Mouse (Mus musculus) thymus, postnatal 36 days (tissue): ENCODE measurements around the gene Trmt2a.
A peak's percentile ranks its signal among the peaks of the same experiment; 100 is the strongest.

Experiments used
- DNase-seq, 2 experiments: peaks; one replicate each; pipeline ENCODE4 v3.0.0; 2022; ENCODE audit warnings: mixed read lengths in 2 of 2

Gene Trmt2a

GRCm38 (mm10) chr16:18231451-18231850 lies 17.0 kb upstream of the Trmt2a start:
- DNase-seq: no peak

GRCm38 (mm10) chr16:18233451-18233850 lies 15.0 kb upstream of the Trmt2a start:
- peak; percentile 43 to 65 for DNase-seq

- no peak for DNase-seq
Observed at GRCm38 (mm10) chr16:18233919-18234670, 14.4 kb upstream of the Trmt2a start.

- DNase-seq: peak; percentile 68 to 76
Observed at GRCm38 (mm10) chr16:18234671-18235388, 13.6 kb upstream of the Trmt2a start, which contains the start of gene Zdhhc8. Gene Zdhhc8, minus strand, starts transcription at chr16:18235136.

DNA sequence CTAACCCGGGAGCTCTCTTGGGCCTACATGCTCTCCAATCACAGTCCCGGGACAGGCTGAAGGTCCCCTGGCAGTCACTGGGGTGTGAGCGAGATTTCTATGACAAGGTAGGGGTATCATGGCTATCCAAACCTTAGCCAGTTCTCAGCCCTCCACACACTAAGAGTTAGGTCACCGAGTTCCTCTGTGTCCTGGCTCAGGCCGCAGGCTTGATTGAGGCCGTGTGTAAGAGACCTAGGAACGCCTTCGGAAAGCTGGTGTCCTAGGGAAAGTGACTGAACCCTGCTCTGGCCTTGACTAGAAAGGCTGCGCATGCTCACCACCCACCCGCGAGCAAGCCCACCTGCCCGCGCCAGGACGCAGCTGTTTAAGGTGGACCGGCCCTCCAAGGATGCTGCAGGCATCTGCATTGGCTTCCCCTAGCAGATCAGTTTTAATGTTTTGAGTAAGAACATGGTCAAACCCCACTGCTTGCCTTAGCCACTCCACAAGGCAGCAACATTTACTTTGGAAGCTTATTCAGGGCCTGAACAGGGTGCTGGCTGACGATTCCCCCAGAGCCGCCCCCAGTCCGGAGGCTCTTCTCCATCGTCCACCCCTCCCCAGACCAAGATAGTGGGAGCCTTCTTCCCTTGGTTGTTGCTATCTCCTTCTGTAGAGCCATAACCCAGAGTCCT lies 13.0 kb upstream of the Trmt2a start:
- peak; percentile 59 to 73 for DNase-seq

DNA sequence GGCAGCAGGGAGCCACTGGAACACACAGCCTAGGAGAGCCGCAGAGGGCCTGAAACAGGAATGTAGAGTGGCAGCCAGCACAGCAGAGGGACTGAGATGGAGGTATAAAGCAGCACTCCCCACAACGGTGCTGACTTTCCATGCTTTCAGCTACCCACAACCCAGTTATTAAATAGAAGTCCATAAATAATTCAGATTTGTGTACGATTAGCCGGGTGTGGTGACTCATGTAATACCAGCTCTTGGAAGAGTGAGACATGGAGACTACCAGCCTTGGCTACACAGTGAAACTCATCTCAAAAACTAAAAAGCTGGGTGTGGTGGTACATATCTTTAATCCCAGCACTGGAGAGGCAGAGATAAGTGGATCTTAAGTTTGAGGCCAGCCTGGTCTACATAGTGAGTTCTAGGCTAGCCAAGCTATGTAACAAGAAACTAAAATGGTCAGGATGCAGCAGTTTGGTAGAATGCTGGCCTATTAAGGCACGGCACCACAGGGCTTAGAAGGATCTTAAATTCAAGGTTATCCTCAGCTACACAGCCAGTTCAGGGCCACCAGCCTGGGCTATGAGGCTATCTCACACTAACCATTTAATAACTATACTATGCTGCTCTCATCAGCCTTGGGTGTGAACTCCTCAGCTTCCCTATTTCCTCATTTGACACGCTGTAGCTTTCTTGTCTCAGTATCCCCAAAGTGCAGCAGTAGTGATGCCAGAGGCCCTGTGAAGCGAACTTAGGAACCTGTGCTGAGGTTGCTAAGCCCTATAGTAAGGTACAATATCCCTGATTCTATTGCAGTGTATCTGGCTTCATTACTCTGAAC lies 11.6 kb upstream of the Trmt2a start:
- no peak for DNase-seq

GRCm38 (mm10) chr16:18241581-18241980 lies 6.9 kb upstream of the Trmt2a start:
- no peak for DNase-seq

- DNase-seq: no peak
Observed at GRCm38 (mm10) chr16:18247521-18248399, 719 bp upstream of the Trmt2a start.

GRCm38 (mm10) chr16:18249364-18249967 lies 987 bp downstream of the Trmt2a start:
- peak; percentile 50 to 56 for DNase-seq

GRCm38 (mm10) chr16:18250231-18250630 lies 1.8 kb downstream of the Trmt2a start:
- DNase-seq: no peak

- peak in 1 of 2 experiments; percentile 16 for DNase-seq
Observed at GRCm38 (mm10) chr16:18250828-18251790, 2.6 kb downstream of the Trmt2a start.

GRCm38 (mm10) chr16:18252736-18253135 lies 4.3 kb downstream of the Trmt2a start:
- no peak for DNase-seq

DNA sequence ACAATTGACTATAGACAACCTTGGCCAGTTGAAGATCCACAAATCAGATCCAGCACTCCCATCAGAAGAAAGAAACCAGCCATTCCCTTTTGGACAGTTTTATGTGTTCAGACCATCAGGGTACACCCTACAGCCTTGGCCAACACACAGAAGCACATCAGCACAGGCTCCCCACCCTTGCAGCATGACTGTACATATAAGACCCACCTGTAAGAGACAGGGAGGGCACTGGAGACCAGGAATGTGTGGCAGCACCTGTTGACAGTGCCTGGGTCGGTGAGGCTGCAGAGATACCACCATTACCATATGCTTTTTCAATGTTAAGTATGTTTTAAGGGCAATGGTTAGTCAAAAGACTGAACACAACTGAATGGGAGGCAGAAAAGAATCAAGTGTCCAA lies 5.4 kb downstream of the Trmt2a start:
- DNase-seq: no peak

- DNase-seq: no peak
Observed at GRCm38 (mm10) chr16:18258221-18258620, 9.7 kb downstream of the Trmt2a start, which contains the start of gene Gm49776. Gene Gm49776, minus strand, starts transcription at chr16:18258321.

- no peak for DNase-seq
Observed at GRCm38 (mm10) chr16:18265024-18265423, 16.5 kb downstream of the Trmt2a start.

DNA sequence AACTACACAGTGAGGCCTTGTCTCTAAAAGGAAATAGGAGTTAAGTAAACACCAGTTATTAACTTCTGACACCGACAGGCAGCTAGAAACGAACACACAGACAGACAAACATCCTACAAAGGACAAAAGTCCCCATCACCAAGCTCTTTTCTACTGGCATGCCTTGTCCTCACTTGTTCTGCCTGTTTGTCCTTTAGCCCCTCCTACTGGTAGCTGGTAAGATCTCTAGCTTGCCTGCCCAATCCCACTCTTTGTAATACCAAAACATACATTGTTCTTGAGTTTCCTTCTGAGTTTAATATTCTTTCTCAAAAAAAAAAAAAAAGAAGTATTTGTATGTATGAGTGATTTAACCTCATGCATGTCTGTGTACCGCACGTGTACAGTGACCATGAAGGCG lies 19.7 kb downstream of the Trmt2a start:
- DNase-seq: no peak

DNA sequence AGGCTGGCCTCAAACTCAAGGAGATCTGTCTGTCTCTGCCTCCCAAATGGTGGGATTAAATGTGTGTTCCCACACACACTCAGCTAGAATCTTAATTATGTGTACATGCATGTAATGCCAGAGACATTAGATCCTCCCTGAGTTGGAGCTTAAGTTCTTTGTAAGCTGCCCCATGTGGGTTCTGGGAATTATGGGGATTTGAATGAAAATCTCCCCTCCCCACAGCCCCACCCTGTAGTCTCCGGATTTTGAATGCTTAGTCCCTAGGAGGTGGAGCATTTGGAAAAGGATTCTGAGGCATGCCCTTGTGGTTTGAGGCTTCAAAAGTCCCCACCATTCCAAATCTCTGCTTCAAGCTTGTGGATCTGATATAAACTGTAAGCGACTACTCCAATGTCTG lies 26.7 kb downstream of the Trmt2a start:
- no peak for DNase-seq

GRCm38 (mm10) chr16:18288166-18288565 lies 39.7 kb downstream of the Trmt2a start:
- peak in 1 of 2 experiments; percentile 11 for DNase-seq

DNA sequence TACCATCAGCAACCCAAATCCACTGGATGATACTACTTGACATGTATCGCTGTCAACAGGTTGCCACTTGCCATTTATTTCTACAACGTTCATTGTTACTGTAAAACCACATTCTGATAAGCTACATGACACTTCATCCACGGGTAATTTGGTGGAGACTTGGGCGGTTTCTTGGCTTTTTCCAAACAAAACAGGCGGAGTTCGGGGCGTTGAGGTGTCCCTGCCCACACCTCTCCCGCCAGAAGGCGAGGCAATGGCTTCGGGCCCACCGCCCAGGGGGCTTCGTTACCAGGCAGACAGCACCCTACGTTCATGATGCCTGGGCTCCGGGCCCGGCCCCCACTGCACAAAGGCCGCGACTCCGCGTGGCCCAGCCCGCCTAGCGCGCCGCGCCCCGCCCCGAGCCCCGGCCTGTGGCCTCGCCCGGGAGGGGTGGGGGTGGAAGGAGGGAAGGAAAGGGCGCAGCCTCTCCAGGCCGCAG lies 40.1 kb downstream of the Trmt2a start:
- no peak for DNase-seq
